Mouse (Mus musculus) ES-E14 (cell line): ENCODE results near the gene Cers5.

Source experiments
- CHD2 ChIP-seq: IDR thresholded peaks from 2 replicates; pipeline ENCODE4 v1.6.1; 2014; ENCODE audit warnings: mild to moderate bottlenecking, low read depth, low read length, inconsistent platforms
- HCFC1 ChIP-seq: IDR thresholded peaks from 2 replicates; pipeline ENCODE4 v1.6.1; 2012; ENCODE audit warnings: low read length, inconsistent platforms, borderline replicate concordance; ENCODE audit not compliant: insufficient read depth
- MAFK ChIP-seq: IDR thresholded peaks from 2 replicates; pipeline ENCODE4 v1.6.1; 2014; ENCODE audit warnings: mild to moderate bottlenecking, low read depth, low read length, inconsistent platforms; ENCODE audit not compliant: insufficient read depth
- ZC3H11A ChIP-seq: IDR thresholded peaks from 2 replicates; pipeline ENCODE4 v1.6.1; 2012; ENCODE audit warnings: low read depth, mild to moderate bottlenecking, inconsistent platforms, low read length, borderline replicate concordance
- ZNF384 ChIP-seq: IDR thresholded peaks from 2 replicates; pipeline ENCODE4 v1.6.1; 2012; ENCODE audit warnings: low read depth, low read length, inconsistent platforms

- no peak for TF ChIP-seq CHD2
- TF ChIP-seq ZC3H11A: no peak
- no peak for TF ChIP-seq MAFK
- TF ChIP-seq ZNF384: no peak
- no peak for TF ChIP-seq HCFC1
Measured at GRCm38 (mm10) chr15:99767467-99767866, 5.2 kb downstream of the Cers5 start.
